Mouse (Mus musculus) CH12F3 (cell line): ENCODE data around the gene Ube2o.

Experiments used
- in situ Hi-C: fragments of 300-500 bp; cut with MboI; formaldehyde crosslinking; loops from 2 replicates; pipeline ENCODE4 v1.14.3; 2020; ENCODE audit warnings: low sequenced_read_pairs

The Ube2o gene

GRCm38 (mm10) chr11:116581376-116581814, at the start of gene Ube2o:
Gene Ube2o (minus strand): TSS chr11:116581447.
- in situ Hi-C loops = no loop called here

- in situ Hi-C loops = no loop called here
Measured at GRCm38 (mm10) chr11:116630171-116630965, 49.1 kb upstream of the Ube2o start.

- in situ Hi-C loops = no loop called here
Measured at GRCm38 (mm10) chr11:116629472-116629871, 48.2 kb upstream of the Ube2o start.

- in situ Hi-C loops = no loop called here
Measured at GRCm38 (mm10) chr11:116628712-116629111, 47.5 kb upstream of the Ube2o start.

GRCm38 (mm10) chr11:116627072-116628020, 46.1 kb upstream of the Ube2o start:
- in situ Hi-C loops = no loop called here

- in situ Hi-C loops = no loop called here
Measured at GRCm38 (mm10) chr11:116626299-116627071, 45.2 kb upstream of the Ube2o start, which contains the start of gene Rhbdf2. Gene Rhbdf2 (minus strand): TSS chr11:116627019.

- in situ Hi-C loops = no loop called here
Measured at GRCm38 (mm10) chr11:116625081-116626000, 44.1 kb upstream of the Ube2o start.

- in situ Hi-C loops = no loop called here
Measured at GRCm38 (mm10) chr11:116624131-116624832, 43.0 kb upstream of the Ube2o start.

GRCm38 (mm10) chr11:116623281-116624124, 42.3 kb upstream of the Ube2o start:
- in situ Hi-C loops = no loop called here

GRCm38 (mm10) chr11:116621258-116621704, 40.0 kb upstream of the Ube2o start:
- in situ Hi-C loops = no loop called here

- in situ Hi-C loops = no loop called here
Measured at GRCm38 (mm10) chr11:116620559-116621253, 39.5 kb upstream of the Ube2o start.

GRCm38 (mm10) chr11:116620073-116620472, 38.8 kb upstream of the Ube2o start:
- in situ Hi-C loops = no loop called here

- in situ Hi-C loops = no loop called here
Measured at GRCm38 (mm10) chr11:116619561-116619960, 38.3 kb upstream of the Ube2o start.

- in situ Hi-C loops = no loop called here
Measured at GRCm38 (mm10) chr11:116619156-116619555, 37.9 kb upstream of the Ube2o start.

GRCm38 (mm10) chr11:116618666-116619065, 37.4 kb upstream of the Ube2o start:
- in situ Hi-C loops = no loop called here

- in situ Hi-C loops = no loop called here
Measured at GRCm38 (mm10) chr11:116617641-116618040, 36.4 kb upstream of the Ube2o start.

GRCm38 (mm10) chr11:116616438-116617118, 35.3 kb upstream of the Ube2o start:
- in situ Hi-C loops = no loop called here
